Mouse (Mus musculus) Patski (cell line): ENCODE data around the gene Ccng1. TPM values are rescaled to one million over a fixed set of nuclear protein-coding genes. Genes with fewer than 3 reads are reported as not detected.

Experiments
- ATAC-seq: fragments of 100-300 bp; one replicate; pipeline ENCODE4 v1.8.0; 2021
- CTCF ChIA-PET: fragments of 350-600 bp; sonication (Branson Sonifier 250); formaldehyde crosslinking; loops from one replicate; lab custom pipeline; 2022; ENCODE audit warnings: inconsistent platforms; lab: Charles Lee
- POLR2A ChIA-PET: fragments of 350-600 bp; sonication (Branson Sonifier 250); formaldehyde crosslinking; loops from one replicate; lab custom pipeline; 2022; ENCODE audit warnings: antibody characterized with exemption, inconsistent platforms; lab: Charles Lee
- DNase-seq: peaks from one replicate; pipeline ENCODE4 v3.0.0-alpha.2; 2011; ENCODE audit warnings: low read depth, low spot score
- H3K27me3 ChIP-seq: fragments of 371-371 bp; one replicate; pipeline ENCODE4 v1.5.1; 2021
- CTCF ChIP-seq: fragments of 100-300 bp; IDR thresholded peaks from one replicate; pipeline ENCODE4 v1.5.1; 2021
- in situ Hi-C: fragments of 300-500 bp; cut with MboI; formaldehyde crosslinking; loops from 3 replicates; pipeline ENCODE4 v1.11.1; 2018; ENCODE audit warnings: low pct_unique_long_range_greater_than_20kb, mixed read lengths
- polyA plus RNA-seq: library from polyadenylated mRNA; unstranded; gene quantifications from one replicate; pipeline ENCODE4 v1.2.3, GENCODE M21; 2021

Gene Ccng1
- polyA plus RNA-seq, 1 experiment from 2014 or later, result 77.6 TPM

DNA sequence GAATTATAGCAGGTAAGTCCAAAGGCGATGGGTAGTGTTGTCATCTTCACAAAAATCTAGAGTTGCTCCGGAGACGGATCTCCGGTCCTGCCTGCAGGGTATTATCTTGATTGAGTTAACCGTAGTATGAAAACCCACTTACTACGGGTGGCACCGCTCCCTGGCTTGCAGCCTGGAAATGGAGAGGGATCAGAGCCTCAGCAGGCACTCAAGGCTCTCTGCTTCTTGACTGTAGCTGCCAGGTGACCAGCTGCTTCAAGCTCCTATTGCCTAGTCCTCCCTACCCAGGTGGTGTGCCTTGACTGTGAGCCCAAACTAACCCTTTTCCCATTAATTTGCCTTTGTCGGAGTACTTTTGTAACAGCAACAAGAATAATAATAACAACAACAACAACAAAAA lies 4.8 kb upstream of the Ccng1 start:
- ChIA-PET POLR2A (no interaction called here), CTCF (no interaction called here)
- no peak for ATAC-seq
- in situ Hi-C loops, result no loop called here
- H3K27me3 ChIP-seq, result peaks cover 7% of the 10 kb centered on the region
- TF ChIP-seq CTCF, result no peak
- DNase-seq, result no peak

- POLR2A ChIA-PET, result interaction anchor here (0.7 kb wide), 1 partner anchor 252 kb away, joined by 5 read pairs; no protein-coding TSS in a partner anchor
- in situ Hi-C loops, result no loop called here
Observed at GRCm38 (mm10) chr11:40755968-40756367, 857 bp upstream of the Ccng1 start.

GRCm38 (mm10) chr11:40754664-40755107 lies 425 bp downstream of the Ccng1 start:
- H3K27me3 ChIP-seq, result no peaks in the 10 kb centered on the region
- ChIA-PET CTCF (interaction anchor here (1.3 to 2.2 kb wide), 4 partner anchors 9 to 61 kb away, joined by 3 to 6 read pairs (median 3); no protein-coding TSS in a partner anchor), POLR2A (interaction anchor here (1.2 kb wide), 1 partner anchor 70 kb away, joined by 3 read pairs; no protein-coding TSS in a partner anchor)
- in situ Hi-C loops, result no loop called here
- peak; percentile 62 for ATAC-seq
- DNase-seq, result no peak
- TF ChIP-seq CTCF, result no peak

More at GRCm38 (mm10) chr11:40755968-40756367, 857 bp upstream of the Ccng1 start:
- no peaks in the 10 kb centered on the region for H3K27me3 ChIP-seq
- no peak for TF ChIP-seq CTCF
- CTCF ChIA-PET, result interaction anchor here (2.2 kb wide), 1 partner anchor 62 kb away, joined by 6 read pairs; no protein-coding TSS in a partner anchor
- DNase-seq (no peak), ATAC-seq (no peak)

DNA sequence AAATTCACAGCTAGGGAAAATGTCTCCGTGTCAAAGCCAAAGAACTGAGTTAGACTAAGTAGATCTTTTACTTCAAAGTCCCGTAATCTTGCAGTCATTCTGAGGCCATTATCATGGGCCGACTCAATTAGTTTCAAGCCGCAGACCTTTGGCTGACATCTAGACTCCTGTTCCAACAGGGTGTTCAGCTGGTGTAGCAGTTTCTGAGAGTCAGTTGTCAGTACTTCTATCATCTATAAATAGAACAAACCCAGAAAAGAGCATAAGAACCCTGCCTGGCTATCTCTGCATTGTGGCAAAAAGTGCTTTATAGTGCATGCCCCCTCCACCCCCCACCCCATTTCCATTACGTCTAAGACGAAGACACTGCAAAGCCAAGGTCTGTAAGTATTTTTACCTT lies 1.3 kb downstream of the Ccng1 start:
- TF ChIP-seq CTCF, result no peak
- in situ Hi-C loops, result no loop called here
- POLR2A ChIA-PET, result interaction anchor here (1.2 kb wide), 1 partner anchor 69 kb away, joined by 3 read pairs; no protein-coding TSS in a partner anchor
- ATAC-seq (no peak), DNase-seq (no peak)
- H3K27me3 ChIP-seq, result no peaks in the 10 kb centered on the region
- CTCF ChIA-PET, result interaction anchor here (1.3 to 2.2 kb wide), 3 partner anchors 8 to 60 kb away, joined by 3 to 6 read pairs (median 3); no protein-coding TSS in a partner anchor

DNA sequence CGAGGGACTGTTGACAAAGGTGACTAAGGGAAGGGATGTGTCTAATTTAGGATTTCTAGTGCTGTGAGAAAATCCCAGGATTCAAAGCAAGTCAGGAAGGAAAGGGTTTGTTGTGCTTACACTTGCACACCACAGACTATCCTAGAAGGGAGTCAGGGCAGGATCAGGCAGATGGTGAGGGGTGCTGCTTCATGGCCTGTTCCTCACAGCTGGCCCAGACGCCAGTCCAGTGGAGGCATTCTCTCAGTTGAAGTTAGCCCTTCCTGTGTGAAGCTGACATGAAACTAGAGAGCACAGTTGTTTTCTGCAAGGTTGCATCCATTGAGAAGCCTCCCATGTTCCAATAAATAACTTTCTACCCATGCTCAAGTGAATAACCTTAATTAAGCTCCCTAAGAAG lies 7.4 kb downstream of the Ccng1 start:
- ATAC-seq (no peak), DNase-seq (no peak)
- no peak for TF ChIP-seq CTCF
- ChIA-PET POLR2A (interaction anchor here (0.6 kb wide), 1 partner anchor 16 kb away, joined by 3 read pairs; no protein-coding TSS in a partner anchor), CTCF (interaction anchor here (0.9 kb wide), 1 partner anchor 9 kb away, joined by 3 read pairs; no protein-coding TSS in a partner anchor)
- in situ Hi-C loops, result no loop called here
- no peaks in the 10 kb centered on the region for H3K27me3 ChIP-seq

DNA sequence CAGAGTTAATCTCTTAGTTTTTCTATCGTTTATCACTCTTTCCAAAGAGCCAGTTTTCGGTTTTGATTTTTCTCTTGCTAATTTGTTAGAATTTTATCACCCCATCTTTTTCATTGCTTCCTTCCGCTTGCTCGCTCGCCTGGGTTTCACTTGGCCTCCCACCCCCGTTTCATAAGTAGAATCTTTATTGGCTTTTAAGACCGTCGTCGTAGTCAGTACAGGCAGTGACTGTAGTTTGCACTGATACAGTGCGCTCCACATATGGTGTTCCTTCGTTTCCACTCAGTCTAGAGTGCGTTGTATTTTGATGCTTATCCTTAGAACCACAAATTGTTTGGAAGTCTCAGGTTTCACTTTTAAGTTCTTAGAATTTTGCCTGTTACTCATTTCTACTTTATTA lies 8.8 kb downstream of the Ccng1 start:
- DNase-seq, result no peak
- TF ChIP-seq CTCF, result no peak
- ChIA-PET CTCF (interaction anchor here (0.9 kb wide), 1 partner anchor 9 kb away, joined by 3 read pairs; no protein-coding TSS in a partner anchor), POLR2A (no interaction called here)
- H3K27me3 ChIP-seq, result no peaks in the 10 kb centered on the region
- in situ Hi-C loops, result no loop called here
- ATAC-seq, result no peak

GRCm38 (mm10) chr11:40744348-40744747 lies 10.8 kb downstream of the Ccng1 start:
- ATAC-seq, result no peak
- no peak for TF ChIP-seq CTCF
- CTCF ChIA-PET, result interaction anchor here (0.7 kb wide), 1 partner anchor 14 kb away, joined by 3 read pairs; no protein-coding TSS in a partner anchor
- in situ Hi-C loops, result no loop called here
- DNase-seq, result no peak
- POLR2A ChIA-PET, result interaction anchor here (0.6 kb wide), 1 partner anchor 45 kb away, joined by 3 read pairs; no protein-coding TSS in a partner anchor
- no peaks in the 10 kb centered on the region for H3K27me3 ChIP-seq

GRCm38 (mm10) chr11:40741605-40742262 lies 13.4 kb downstream of the Ccng1 start:
- ChIA-PET POLR2A (interaction anchor here (0.8 kb wide), 1 partner anchor 59 kb away, joined by 3 read pairs; no protein-coding TSS in a partner anchor), CTCF (no interaction called here)
- ATAC-seq (no peak), DNase-seq (no peak)
- TF ChIP-seq CTCF, result no peak
- in situ Hi-C loops, result no loop called here
- H3K27me3 ChIP-seq, result no peaks in the 10 kb centered on the region

DNA sequence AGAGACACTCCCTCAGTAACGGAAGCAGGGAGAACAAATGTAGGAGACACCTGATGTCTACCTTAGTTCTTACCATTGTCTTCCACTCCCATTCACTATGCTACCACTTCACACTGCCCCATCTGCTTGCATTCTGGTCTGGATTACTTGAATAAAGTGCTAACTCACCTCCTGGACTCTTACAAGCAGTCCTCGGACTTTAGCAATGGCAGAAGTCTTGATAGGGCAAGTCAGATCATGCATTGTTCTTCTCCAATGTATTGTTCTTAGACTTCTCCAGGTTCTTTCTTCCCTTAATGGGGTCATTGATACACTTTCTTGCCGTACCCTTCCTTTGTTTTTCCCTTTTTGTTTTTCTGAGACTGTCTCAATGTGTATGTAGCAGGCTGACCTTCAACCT lies 17.7 kb downstream of the Ccng1 start:
- no peaks in the 10 kb centered on the region for H3K27me3 ChIP-seq
- ATAC-seq (no peak), DNase-seq (no peak)
- ChIA-PET CTCF (interaction anchor here (1.0 to 1.3 kb wide), 2 partner anchors 9 to 23 kb away, joined by 3 read pairs; no protein-coding TSS in a partner anchor), POLR2A (no interaction called here)
- TF ChIP-seq CTCF, result no peak
- in situ Hi-C loops, result no loop called here

- ChIA-PET POLR2A (no interaction called here), CTCF (no interaction called here)
- DNase-seq, result no peak
- ATAC-seq, result no peak
- H3K27me3 ChIP-seq, result no peaks in the 10 kb centered on the region
- in situ Hi-C loops, result no loop called here
- no peak for TF ChIP-seq CTCF
Observed at GRCm38 (mm10) chr11:40734251-40734752, 20.8 kb downstream of the Ccng1 start.
